Mouse (Mus musculus): ENCODE data around the gene C2cd5.

DNA sequence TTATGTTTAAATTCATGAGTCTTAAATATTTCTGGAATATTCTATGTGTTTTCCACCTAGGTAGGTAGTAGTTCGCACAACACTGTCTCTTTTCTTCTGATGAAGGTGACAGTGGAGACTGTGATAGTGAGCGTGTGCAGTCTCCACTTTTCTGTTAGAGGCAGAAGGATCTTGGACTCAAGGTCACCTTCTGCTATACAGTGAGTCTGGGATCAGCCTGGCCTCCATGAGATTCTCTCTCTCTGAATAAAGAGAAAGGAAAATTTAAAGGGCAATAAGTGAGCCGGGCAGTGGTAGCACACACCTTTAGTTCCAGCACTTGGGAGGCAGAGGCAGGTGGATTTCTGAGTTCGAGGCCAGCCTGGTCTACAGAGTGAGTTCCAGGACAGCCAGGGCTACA lies 42.9 kb upstream of the C2cd5 start:
- TF ChIP-seq POLR2A (IDR thresholded peaks at IDR 0.05; ENCODE audit: borderline replicate concordance, insufficient read depth, low read length): no peak
- no peak for TF ChIP-seq CTCF (IDR thresholded peaks at IDR 0.05; ENCODE audit: borderline replicate concordance, insufficient read depth, low read depth, low read length)

Data from cerebellum, adult 2 months (tissue).